Mouse (Mus musculus): ENCODE data around the gene Hyou1.
"Not testable (repeated sequence)": the region's sequence is repeated elsewhere in the genome, so short reads cannot be mapped to it uniquely, and the experiment has no call there.

Gene Hyou1

GRCm38 (mm10) chr9:44405011-44405410, 25.7 kb downstream of the Hyou1 start:
- no peak for DNase-seq (ENCODE audit: low read depth, low spot score)

GRCm38 (mm10) chr9:44406906-44407751, 27.8 kb downstream of the Hyou1 start, which contains the start of the genes Rps25 and Trappc4:
TSS of gene Rps25 (plus strand) at chr9:44407139.
TSS of gene Trappc4 (minus strand) at chr9:44407600.
- DNase-seq (ENCODE audit: low read depth, low spot score) = peak; percentile 95

GRCm38 (mm10) chr9:44407752-44408097, 28.4 kb downstream of the Hyou1 start:
- DNase-seq (ENCODE audit: low read depth, low spot score) = no peak

GRCm38 (mm10) chr9:44408693-44409092, 29.4 kb downstream of the Hyou1 start:
- not testable (repeated sequence) for DNase-seq (ENCODE audit: low read depth, low spot score)

GRCm38 (mm10) chr9:44410647-44411336, 31.5 kb downstream of the Hyou1 start:
- no peak for DNase-seq (ENCODE audit: low read depth, low spot score)

- no peak for DNase-seq (ENCODE audit: low read depth, low spot score)
These were observed 32.4 kb downstream of the Hyou1 start for GRCm38 (mm10) chr9:44411601-44412130.

- DNase-seq (ENCODE audit: low read depth, low spot score) = no peak
These were observed 33.0 kb downstream of the Hyou1 start for GRCm38 (mm10) chr9:44412306-44412705.

GRCm38 (mm10) chr9:44412781-44413180, 33.5 kb downstream of the Hyou1 start:
- no peak for DNase-seq (ENCODE audit: low read depth, low spot score)

GRCm38 (mm10) chr9:44417156-44417891, 38.0 kb downstream of the Hyou1 start:
- DNase-seq (ENCODE audit: low read depth, low spot score) = no peak

- DNase-seq (ENCODE audit: low read depth, low spot score) = peak; percentile 92
These were observed 38.6 kb downstream of the Hyou1 start for GRCm38 (mm10) chr9:44417892-44418363.

GRCm38 (mm10) chr9:44418519-44419385, 39.5 kb downstream of the Hyou1 start, which contains the start of gene Ccdc84:
TSS of gene Ccdc84 (minus strand) at chr9:44418569.
- DNase-seq (ENCODE audit: low read depth, low spot score) = no peak

GRCm38 (mm10) chr9:44419730-44420129, 40.4 kb downstream of the Hyou1 start:
- not testable (repeated sequence) for DNase-seq (ENCODE audit: low read depth, low spot score)

GRCm38 (mm10) chr9:44420280-44420898, 41.1 kb downstream of the Hyou1 start:
- no peak for DNase-seq (ENCODE audit: low read depth, low spot score)

GRCm38 (mm10) chr9:44423576-44423975, 44.3 kb downstream of the Hyou1 start:
- DNase-seq (ENCODE audit: low read depth, low spot score) = no peak

GRCm38 (mm10) chr9:44432577-44433185, 53.4 kb downstream of the Hyou1 start:
- no peak for DNase-seq (ENCODE audit: low read depth, low spot score)

GRCm38 (mm10) chr9:44435747-44436146, 56.5 kb downstream of the Hyou1 start:
- DNase-seq (ENCODE audit: low read depth, low spot score) = no peak

- DNase-seq (ENCODE audit: low read depth, low spot score) = no peak
These were observed 61.7 kb downstream of the Hyou1 start, which contains the start of gene Foxr1 for GRCm38 (mm10) chr9:44440961-44441360. TSS of gene Foxr1 (minus strand) at chr9:44441136.
